Mouse (Mus musculus): ENCODE measurements around the gene Kif3c.
"Not testable (repeated sequence)": the region's sequence is repeated elsewhere in the genome, so short reads cannot be mapped to it uniquely, and the experiment has no call there.

Kif3c gene

GRCm38 (mm10) chr12:3370979-3371925 lies 6.3 kb downstream of the Kif3c start:
- no peak for DNase-seq

- DNase-seq = no peak
These were observed 7.1 kb downstream of the Kif3c start for GRCm38 (mm10) chr12:3371991-3372390.

- DNase-seq = no peak
These were observed 8.6 kb downstream of the Kif3c start for GRCm38 (mm10) chr12:3373566-3373965.

- DNase-seq = no peak
These were observed 9.6 kb downstream of the Kif3c start for GRCm38 (mm10) chr12:3374552-3374951.

- DNase-seq = no peak
These were observed 12.3 kb downstream of the Kif3c start for GRCm38 (mm10) chr12:3377190-3377589.

DNA sequence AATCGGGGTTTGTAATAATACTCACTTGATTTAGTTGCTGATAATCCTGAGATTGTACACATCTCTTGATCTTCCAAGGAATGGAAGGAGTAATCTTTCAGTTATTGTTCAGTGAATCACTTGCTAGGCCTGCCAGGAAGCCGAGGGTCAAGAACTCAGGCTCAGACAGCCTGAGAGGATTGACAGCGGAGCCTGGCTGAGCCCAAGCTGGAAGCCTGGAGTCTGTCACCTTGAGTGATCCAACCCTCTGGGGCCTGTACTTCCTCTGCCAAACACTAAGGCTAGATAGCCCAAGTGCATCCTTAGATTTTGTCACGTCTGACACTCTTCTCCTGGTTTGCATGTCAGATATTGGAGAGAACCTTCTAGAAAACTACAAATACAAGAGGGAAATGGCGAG lies 12.8 kb downstream of the Kif3c start:
- no peak for DNase-seq

GRCm38 (mm10) chr12:3384860-3385259 lies 19.9 kb downstream of the Kif3c start:
- DNase-seq = no peak

DNA sequence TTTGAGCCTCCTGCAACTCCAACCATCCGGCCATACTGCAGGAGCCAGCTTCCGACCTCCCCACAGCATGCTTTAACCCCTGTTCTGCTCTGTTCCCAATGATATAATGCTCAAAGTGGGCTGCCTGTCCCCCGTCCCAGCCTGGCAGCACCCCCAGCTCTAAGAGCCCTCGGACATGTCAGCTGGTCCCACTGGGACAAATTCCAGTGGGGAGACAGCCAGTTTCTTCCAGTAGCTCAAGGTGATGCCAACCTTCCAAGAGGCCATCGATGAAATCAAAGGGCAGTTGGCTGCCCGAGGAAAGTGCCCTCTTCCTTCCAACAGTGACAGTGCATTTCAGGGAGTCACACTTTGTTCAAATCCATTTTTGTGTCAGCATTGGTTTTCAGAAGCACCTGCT lies 20.3 kb downstream of the Kif3c start:
- no peak for DNase-seq

- no peak for DNase-seq
These were observed 21.0 kb downstream of the Kif3c start for GRCm38 (mm10) chr12:3385940-3386339.

DNA sequence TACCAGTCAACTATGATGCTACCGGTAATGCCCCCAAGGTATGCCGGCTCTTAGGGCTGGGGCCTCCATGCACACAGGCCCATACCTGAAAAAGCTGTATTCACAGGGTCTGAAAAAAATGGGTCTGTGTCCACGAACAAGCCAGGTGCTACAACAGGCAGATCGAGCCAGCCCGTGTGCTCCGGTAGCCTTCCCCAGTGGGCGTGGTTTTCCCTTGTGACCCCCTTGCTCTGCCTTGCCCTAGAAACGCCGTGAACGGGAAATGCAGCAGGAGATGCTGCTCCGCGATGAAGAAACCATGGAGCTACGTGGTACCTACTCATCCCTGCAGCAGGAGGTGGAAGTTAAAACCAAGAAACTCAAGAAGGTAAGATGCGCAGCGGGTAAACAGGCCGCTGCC lies 23.0 kb downstream of the Kif3c start:
- no peak for DNase-seq

- no peak for DNase-seq
These were observed 24.5 kb downstream of the Kif3c start for GRCm38 (mm10) chr12:3389394-3389793.

- no peak for DNase-seq
These were observed 25.1 kb downstream of the Kif3c start for GRCm38 (mm10) chr12:3390071-3390470.

- DNase-seq = peak; percentile 88
These were observed 25.8 kb downstream of the Kif3c start for GRCm38 (mm10) chr12:3390577-3391262.

DNA sequence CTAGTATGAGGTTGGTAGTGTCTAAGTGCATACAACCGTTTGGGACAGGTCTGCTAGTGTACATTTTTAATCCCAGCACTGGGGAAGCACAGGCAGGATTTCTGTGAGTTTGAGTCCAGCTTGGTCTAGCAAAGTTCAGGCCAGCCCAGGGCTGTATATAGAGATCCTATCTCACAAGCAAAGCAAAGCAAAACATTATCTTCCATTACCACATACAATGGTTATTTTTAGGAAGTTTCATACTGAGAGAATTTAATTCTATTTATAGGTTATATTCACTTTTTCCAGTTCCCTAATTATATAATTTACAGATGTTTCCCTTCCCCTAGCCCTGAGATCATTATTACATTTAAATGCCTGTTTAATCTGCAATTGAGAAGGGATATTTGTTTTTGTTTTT lies 26.3 kb downstream of the Kif3c start:
- no peak for DNase-seq

DNA sequence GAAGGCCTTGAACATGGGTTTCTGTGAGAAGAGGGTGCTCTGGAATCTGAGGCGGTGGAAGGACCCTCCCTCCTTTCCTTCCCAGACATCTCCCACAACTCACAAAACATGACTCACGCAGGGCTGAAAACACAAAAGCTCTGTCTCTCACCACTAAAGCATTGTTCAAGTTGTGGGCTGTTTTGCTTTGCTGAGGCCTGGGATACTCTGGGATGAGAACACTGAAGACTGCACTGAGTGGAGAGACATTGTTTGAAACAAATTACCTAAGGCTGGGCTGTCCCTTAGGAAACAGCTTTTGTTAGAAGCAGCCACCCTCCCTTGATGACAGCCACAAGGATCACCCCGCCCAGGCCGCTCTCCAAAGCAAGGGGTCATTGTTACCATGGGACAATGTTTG lies 28.2 kb downstream of the Kif3c start:
- no peak for DNase-seq

DNA sequence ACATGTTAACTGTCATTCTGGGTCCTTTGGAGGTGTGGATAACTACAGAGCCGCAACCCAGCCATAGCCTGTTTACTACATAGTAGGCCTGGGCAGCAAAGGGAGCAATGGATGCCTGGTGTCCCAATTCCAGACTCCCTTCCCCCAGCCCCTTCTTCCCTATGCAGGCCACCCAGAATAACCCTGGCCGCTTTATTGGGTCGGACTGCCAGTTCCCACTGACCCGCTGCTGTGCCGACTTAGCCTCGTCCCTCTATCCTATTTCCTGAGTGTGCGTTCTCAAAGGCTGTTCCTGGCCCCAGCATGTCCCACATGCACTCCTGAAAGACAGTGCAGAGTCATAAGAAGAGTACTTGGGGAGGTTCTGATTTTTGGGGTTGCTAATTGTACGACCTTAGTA lies 32.0 kb downstream of the Kif3c start:
- DNase-seq = no peak

DNA sequence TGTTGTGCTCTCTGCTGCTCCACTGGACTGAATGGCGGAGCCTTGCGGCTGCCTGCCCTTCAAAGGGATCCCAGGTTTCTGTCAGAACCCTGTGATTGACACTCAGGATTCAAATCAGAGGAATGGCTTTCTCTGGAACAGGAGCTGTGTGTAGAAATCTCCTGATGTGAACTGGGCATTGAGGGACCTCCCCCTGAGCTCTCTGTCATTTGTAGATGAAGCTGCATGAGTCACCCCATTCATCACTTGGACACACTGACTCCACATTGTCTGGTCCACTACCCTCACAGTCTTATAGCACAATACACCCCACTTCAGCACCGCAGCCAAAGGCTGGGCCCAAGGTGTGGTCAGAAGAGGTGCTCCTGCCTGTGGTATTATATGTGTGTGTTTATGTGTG lies 40.7 kb downstream of the Kif3c start:
- DNase-seq = not testable (repeated sequence)

GRCm38 (mm10) chr12:3406585-3406984 lies 41.7 kb downstream of the Kif3c start:
- no peak for DNase-seq

DNA sequence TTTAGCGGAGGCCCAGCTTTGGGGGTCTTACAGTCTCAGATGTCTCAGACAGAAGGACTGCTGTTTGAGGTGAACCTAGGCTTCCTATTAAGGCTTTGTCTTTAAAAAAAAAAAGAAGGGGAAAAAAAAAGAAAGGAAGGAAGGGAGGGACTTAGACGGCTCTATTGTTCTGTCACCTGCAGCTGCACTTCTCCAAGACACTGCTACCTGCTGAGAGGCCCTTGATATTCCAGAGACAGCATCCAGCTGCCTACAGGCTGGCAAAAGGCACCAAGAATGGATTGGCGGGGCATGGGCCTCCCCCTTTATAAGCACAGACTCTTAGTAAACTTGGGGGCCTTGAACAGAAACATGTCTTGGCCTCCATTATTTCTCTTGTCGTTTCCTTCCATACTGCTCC lies 50.0 kb downstream of the Kif3c start:
- DNase-seq = no peak

GRCm38 (mm10) chr12:3418761-3419160 lies 53.8 kb downstream of the Kif3c start:
- DNase-seq = no peak

DNA sequence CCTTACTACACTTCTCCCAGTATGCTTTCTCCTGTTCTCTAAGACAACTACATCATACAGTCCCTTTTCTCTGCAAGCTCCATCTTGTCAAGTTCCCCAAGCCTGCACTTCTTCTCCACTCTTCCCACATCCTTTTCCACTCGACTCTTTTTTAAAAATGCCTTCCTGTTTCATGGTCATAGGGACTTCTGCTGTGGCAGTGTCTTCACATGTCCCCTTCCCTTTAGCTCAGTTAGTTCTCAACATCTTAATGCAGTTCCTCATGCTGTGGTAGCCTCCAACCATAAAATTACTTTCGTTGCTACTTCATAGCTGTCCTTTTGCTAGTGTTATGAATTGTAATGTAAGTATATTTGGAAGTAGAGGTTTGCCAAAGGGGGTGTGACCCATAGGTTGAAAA lies 55.6 kb downstream of the Kif3c start:
- no peak for DNase-seq

- DNase-seq = no peak
These were observed 57.9 kb downstream of the Kif3c start for GRCm38 (mm10) chr12:3422786-3423185.

- DNase-seq = peak; percentile 50
These were observed 59.2 kb downstream of the Kif3c start for GRCm38 (mm10) chr12:3424179-3424578.
